Mouse (Mus musculus): Measurements from ENCODE around the gene Hdlbp.

DNA sequence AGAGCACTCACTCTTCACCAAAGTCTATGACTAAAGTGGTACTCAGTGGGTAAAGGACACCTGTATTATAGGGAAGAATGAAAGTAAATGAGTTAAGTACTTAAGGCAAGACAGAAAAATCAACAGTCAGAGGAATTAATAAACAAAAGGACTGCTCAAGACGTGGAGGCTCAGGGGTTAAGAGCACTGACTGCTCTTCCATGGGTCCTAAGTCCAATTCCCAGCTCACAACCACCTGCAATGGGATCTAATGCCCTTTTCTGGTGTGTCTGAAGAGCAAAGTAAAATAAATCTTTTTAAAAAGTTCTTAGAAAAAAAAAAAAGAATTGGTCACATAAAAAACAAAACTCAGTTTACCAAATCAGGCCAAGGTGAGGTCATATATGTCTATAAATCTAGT, 20.3 kb downstream of the Hdlbp start:
- TF ChIP-seq CTCF (IDR thresholded peaks at IDR 0.05; ENCODE audit: insufficient read depth, low read depth, low read length) (no peak), POLR2A (IDR thresholded peaks at IDR 0.05; ENCODE audit: insufficient read depth, low read depth, low read length) (no peak)
